Mouse (Mus musculus) monocyte, adult 5-6 weeks (primary cell): ENCODE measurements around the gene Dnajc8. TPM values are rescaled to one million over a fixed set of nuclear protein-coding genes. Genes with fewer than 3 reads are reported as not detected.

Experiments used
- ATAC-seq: fragments of 153-309, 156-312 bp; replicated peaks from 2 replicates; pipeline ENCODE4 v1.8.0; 2017; ENCODE audit warnings: mild to moderate bottlenecking; ENCODE audit not compliant: low TSS enrichment, insufficient number of reproducible peaks, severe bottlenecking, poor library complexity, low FRiP score
- total RNA-seq: library from RNA; stranded (forward); fragments of 200-1000, 200-491, 200-594 nt; gene quantifications from 3 replicates; pipeline ENCODE4 v1.2.3, GENCODE M21; 2017

The Dnajc8 gene
- total RNA-seq, 1 experiment from 2014 or later, result 713 TPM

GRCm38 (mm10) chr4:132554221-132554620 lies 18.9 kb downstream of the Dnajc8 start:
- ATAC-seq, result no peak

DNA sequence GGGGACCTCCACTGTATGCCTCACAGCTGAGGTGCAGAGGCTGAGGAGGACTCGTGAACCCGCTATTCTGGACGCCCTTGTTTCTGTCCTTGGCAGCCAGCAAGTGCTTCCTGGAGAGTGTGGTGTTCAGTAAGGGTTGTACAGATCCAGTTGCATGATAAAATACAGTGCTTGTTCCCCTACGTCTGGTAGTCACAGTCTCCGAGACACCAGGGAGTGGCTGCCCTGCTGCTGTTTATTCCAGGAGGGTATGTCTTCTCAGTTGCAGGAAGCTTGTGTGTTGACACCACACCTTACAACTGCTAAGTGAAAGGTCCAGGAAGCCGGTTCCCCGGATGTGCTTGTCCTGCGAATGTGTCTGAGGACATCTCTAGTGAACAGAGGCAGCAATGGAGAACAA lies 19.3 kb downstream of the Dnajc8 start:
- no peak for ATAC-seq

DNA sequence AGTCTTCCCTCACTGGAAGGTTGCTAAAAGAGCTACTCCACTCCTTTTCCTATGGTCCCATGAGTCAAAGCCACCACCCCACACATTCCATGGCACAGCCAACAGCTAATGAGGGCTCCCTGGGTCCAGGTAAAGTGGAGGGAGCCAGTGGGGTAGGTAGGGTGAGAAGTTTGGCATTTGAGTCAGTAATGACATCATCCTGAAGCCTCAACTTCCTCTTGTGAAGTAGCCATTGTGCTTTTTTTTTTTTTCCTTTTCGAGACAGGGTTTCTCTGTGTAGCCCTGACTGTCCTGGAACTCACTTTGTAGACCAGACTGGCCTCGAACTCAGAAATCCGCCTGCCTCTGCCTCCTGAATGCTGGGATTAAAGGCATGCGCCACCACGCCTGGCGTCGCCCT lies 20.2 kb downstream of the Dnajc8 start:
- ATAC-seq, result peak; percentile 72

GRCm38 (mm10) chr4:132563261-132563660 lies 27.9 kb downstream of the Dnajc8 start:
- ATAC-seq, result no peak

- peak; percentile 91 for ATAC-seq
Observed at GRCm38 (mm10) chr4:132563965-132564364, 28.6 kb downstream of the Dnajc8 start, which contains the start of gene Ptafr. TSS of gene Ptafr (plus strand) at chr4:132564067.

GRCm38 (mm10) chr4:132565089-132565747 lies 29.9 kb downstream of the Dnajc8 start:
- no peak for ATAC-seq

- peak; percentile 82 for ATAC-seq
Observed at GRCm38 (mm10) chr4:132567361-132567779, 32.0 kb downstream of the Dnajc8 start.

- ATAC-seq, result no peak
Observed at GRCm38 (mm10) chr4:132569115-132569514, 33.8 kb downstream of the Dnajc8 start.

DNA sequence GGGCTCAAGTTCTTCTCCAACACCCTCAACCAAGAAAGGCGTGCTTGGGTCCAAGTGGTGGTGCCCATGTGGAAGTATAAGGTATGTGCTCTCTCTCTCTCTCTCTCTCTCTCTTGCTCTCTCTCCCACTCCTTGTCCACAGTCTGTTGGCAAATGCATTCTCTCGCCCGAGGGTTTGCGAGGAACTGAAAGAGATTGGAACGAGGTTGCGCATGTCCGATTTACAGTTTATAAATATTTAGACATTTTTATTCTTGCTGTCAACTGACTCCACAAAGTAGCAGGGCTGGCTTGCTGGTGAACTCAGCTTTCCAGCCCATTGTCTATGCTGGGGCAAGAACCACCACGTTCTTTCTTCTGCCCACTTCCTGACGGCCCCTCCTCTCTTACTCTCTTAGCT lies 35.8 kb downstream of the Dnajc8 start:
- ATAC-seq, result no peak

GRCm38 (mm10) chr4:132573327-132573726 lies 38.0 kb downstream of the Dnajc8 start:
- peak; percentile 59 for ATAC-seq

DNA sequence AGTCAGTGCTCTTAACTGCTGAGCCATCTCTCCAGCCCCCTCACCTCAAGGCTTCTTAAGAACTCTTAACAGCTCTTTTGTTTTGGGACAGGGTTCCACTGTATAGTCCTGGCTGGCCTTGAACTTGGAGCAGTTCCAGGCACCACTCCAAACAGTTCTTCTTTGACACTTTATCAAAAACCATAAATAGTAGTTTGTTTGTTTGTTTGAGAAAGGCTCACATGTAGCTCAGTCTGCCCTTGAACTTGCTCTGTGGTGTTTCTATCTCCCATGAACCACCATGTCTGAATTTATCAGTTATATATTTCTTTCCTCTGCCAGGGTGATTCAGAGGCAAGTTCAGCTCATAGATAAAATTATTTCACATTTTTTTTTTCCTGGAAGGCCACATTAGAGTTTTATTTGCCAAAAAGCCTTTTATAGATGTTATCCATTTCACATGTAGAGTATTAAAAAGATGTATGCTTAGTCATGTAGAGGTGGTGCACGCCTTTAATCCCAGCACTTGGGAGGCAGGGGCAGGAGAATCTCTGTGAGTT lies 39.5 kb downstream of the Dnajc8 start:
- ATAC-seq, result no peak

GRCm38 (mm10) chr4:132583781-132584180 lies 48.4 kb downstream of the Dnajc8 start:
- ATAC-seq, result no peak

DNA sequence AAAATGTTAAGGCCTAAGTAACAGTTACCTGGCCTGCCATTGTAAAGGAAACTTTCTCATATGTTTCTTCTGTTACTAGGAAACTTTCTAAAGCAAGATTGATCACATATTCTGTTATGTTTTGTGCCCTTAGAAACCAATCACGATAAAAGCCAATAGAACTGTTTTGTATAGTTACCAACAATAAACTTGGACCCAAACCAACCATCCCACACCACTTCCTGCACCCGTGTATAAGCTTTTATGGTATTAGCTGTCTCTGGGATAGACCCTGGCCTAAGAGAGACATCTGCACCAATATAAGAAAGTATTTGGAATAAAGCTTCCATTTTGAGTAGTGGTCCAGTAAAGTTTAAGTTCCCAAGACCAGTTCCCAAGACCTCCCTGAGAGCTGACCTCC lies 49.6 kb downstream of the Dnajc8 start:
- no peak for ATAC-seq

- no peak for ATAC-seq
Observed at GRCm38 (mm10) chr4:132586282-132586681, 50.9 kb downstream of the Dnajc8 start.

- peak; percentile 46 for ATAC-seq
Observed at GRCm38 (mm10) chr4:132588512-132588911, 53.2 kb downstream of the Dnajc8 start.

DNA sequence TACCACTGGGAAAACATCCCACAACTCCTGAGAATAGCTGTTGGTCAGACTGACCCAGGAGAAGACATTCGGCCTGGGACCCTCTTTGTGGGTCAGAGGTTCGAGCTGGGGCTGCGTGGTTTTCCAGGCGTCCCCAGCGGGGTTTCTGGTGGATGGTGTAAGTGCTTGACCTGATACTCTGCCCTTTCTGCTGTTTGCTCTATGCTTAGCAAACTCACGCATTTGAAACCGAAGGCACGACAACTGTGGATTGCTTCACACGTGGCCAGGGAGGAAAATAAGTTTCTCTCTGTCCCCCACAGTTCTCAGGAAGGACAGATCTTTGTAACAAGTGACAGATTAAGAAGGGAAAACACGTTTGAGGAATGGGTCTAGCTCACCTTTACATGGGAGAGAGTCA lies 55.3 kb downstream of the Dnajc8 start:
- no peak for ATAC-seq

DNA sequence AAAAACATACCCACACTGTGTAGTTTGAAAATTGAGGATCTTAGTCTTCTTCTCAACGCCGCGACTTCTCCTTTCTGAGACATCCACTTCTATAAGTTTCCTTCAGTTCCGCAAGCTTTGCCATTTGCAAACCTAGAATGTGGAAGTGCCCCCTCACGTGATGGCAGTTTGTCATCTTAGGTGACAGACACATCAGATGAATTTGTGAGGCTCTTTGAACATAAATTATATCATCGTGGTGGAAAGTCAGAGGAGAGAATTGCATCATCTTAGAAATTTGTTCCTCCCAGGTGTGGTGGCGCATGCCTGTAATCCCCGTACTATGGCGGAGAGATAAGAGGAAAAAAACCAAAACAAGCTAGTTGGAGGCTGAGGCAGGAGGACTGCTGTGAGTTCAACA lies 57.6 kb downstream of the Dnajc8 start:
- ATAC-seq, result peak; percentile 88

DNA sequence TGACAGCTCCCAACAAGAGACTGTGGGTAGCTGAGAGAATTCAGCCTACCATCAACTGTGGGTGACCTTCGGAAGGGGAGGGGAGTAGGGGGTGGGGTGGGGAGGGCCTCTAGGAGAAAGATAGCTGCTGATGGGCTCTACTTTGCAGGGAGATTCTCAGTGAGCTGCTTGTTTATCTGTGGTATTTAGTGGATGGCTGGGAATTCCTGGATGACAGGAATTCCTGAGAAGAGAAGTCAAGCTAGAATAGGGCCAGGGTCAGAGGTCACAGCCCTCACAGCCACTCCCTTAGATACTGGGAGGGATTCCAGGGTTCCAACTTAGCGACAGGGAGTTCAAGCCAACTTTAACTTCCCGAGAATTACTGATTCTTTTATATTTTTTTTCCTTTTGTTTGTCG lies 58.8 kb downstream of the Dnajc8 start:
- no peak for ATAC-seq

DNA sequence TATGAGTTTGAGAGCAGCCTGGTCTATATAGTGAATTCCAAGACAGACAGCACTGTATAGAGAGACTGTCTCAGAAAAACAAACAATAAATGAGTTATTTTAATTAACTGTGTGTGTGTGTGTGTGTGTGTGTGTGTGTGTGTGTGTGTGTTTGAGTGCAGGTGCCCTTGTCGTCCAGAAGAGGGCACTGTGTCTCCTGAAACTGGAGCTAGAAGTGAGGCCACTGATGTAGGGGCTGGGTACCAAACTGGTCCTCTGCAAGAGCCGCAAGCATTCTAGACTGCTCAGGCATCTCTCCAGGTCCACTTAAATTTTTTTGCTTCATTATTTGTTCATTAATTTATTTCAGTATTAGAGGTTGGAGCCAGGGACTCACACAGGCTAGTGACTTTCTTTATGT lies 63.5 kb downstream of the Dnajc8 start:
- no peak for ATAC-seq

DNA sequence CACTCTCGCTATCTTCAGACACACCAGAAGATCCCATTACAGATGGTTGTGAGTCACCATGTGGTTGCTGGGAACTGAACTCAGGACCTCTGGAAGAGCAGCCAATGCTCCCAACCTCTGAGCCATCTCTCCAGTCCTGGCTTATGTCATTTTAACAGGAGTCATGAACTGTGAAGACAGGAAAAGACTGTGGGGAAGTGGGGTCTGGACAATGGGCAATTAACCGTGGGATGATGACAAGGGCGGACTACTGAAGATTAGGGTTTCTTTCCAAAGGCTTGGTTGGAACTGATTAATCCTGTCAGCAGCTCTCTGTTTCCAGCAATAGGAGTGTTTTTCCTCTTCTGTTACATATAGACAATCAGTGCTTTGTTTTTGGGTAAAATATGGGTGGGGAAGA lies 64.4 kb downstream of the Dnajc8 start:
- no peak for ATAC-seq

DNA sequence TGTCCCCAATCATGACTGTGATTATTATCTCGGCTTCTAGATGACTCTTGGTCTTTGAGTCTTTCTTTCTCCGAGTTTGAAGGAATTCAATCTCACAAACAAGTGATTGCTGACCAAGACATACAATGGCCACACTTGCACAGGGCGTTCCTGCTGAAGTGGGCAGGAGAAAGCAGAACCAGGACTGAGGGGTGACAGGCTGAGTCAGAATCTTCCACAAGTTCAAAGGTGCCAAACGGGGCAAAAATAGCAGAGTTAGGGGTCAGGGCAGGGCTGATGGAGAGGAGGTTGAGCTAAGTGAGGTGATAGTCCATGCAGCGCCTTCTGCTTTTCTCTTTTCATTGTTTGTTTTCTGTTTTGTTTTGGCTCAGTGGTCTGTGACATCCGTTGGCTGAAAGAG lies 65.1 kb downstream of the Dnajc8 start:
- peak; percentile 87 for ATAC-seq
